Mouse (Mus musculus): Measurements from ENCODE around the gene Zfp273. TPM values are rescaled to one million over a fixed set of nuclear protein-coding genes. Genes with fewer than 3 reads are reported as not detected.

The Zfp273 gene
- polyA plus RNA-seq, 1 experiment from 2014 or later, result 9.5 TPM

Other genes starting within 250 kb of the Zfp273 start
- 4.7 and 5.4 TPM in 2 replicates for gene Zfp729b, start 204.0 kb upstream of the Zfp273 start, polyA plus RNA-seq (2015; fragmentation: Nextera tagmentation; extraction: Ambion mirVana)
- gene Gm49345, start 176.0 kb upstream of the Zfp273 start, polyA plus RNA-seq (2015; fragmentation: Nextera tagmentation; extraction: Ambion mirVana), result not detected in 2 replicates
- gene Zfp729a, start 175.9 kb upstream of the Zfp273 start, polyA plus RNA-seq (2015; fragmentation: Nextera tagmentation; extraction: Ambion mirVana), result 3.0 and 3.5 TPM in 2 replicates
- gene Zfp738, start 126.7 kb upstream of the Zfp273 start, polyA plus RNA-seq (2015; fragmentation: Nextera tagmentation; extraction: Ambion mirVana), result 15.6 and 16.5 TPM in 2 replicates
- 7.7 and 8.6 TPM in 2 replicates for gene Zfp65, start 84.6 kb upstream of the Zfp273 start, polyA plus RNA-seq (2015; fragmentation: Nextera tagmentation; extraction: Ambion mirVana)
- 6.0 and 6.4 TPM in 2 replicates for gene Zfp85, start 58.5 kb upstream of the Zfp273 start, polyA plus RNA-seq (2015; fragmentation: Nextera tagmentation; extraction: Ambion mirVana)
- gene Zfp493, start 34.0 kb upstream of the Zfp273 start, polyA plus RNA-seq (2015; fragmentation: Nextera tagmentation; extraction: Ambion mirVana), result 2.4 and 2.9 TPM in 2 replicates
- gene Gm10037, start 17.4 kb downstream of the Zfp273 start, polyA plus RNA-seq (2015; fragmentation: Nextera tagmentation; extraction: Ambion mirVana), result 4.1 and 6.0 TPM in 2 replicates
- gene BC048507, start 49.6 kb downstream of the Zfp273 start, polyA plus RNA-seq (2015; fragmentation: Nextera tagmentation; extraction: Ambion mirVana), result not detected in 2 replicates